Mouse (Mus musculus): ENCODE results near the gene Gpatch8. TPM values are rescaled to one million over a fixed set of nuclear protein-coding genes. Genes with fewer than 3 reads are reported as not detected.

The Gpatch8 gene
- polyA plus RNA-seq, 1 experiment from 2014 or later = 18.9 TPM

DNA sequence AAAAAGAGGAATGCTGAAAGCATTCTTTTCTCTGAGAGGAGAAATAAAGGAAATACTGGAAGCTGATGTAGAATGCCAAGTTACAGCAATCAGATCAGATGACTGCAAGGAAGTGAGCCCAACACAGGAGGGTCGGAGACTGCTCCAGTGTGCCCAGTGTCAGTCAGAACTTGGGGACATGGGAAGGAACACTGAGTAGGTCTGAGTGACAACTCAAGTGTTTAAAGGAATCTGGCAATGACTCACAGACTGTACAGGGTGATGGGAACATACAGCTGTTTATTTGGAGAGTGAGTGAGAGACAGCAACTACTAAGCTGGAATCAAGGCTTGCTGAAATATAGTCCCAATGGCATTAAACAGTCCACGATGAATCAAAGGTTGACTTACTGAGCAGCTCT lies 60.0 kb downstream of the Gpatch8 start:
- no peak for ATAC-seq
- Histone ChIP-seq H3K9me3 (ENCODE audit: control insufficient read depth) (no peaks in the 10 kb centered on the region), H3K27ac (ENCODE audit: low read depth, low read length) (no peak overlapping the region), H3K4me2 (replicated peaks; ENCODE audit: low read depth) (no peak overlapping the region), H3K9ac (ENCODE audit: low read depth, low read length) (no peak overlapping the region), H3K36me3 (ENCODE audit: control insufficient read depth, insufficient read depth) (peaks cover 40% of the 10 kb centered on the region), H3K4me1 (replicated peaks; ENCODE audit: control insufficient read depth, insufficient read depth, low read length) (no peaks in the 10 kb centered on the region), H3K4me3 (ENCODE audit: low read depth, low read length) (no peak overlapping the region), H3K27me3 (replicated peaks; ENCODE audit: control insufficient read depth, insufficient read depth, low read length) (no peaks in the 10 kb centered on the region)
- WGBS = 93% methylated on average over 2 of the region's 2 CpGs
- TF ChIP-seq CTCF (IDR thresholded peaks at IDR 0.05; ENCODE audit: low read depth) = no peak

GRCm38 (mm10) chr11:102495742-102496141 lies 60.5 kb downstream of the Gpatch8 start:
- ATAC-seq = no peak
- no peak overlapping the region for H3K4me2 ChIP-seq (replicated peaks; ENCODE audit: low read depth)
- peaks cover 43% of the 10 kb centered on the region for H3K36me3 ChIP-seq (ENCODE audit: control insufficient read depth, insufficient read depth)
- no peak for TF ChIP-seq CTCF (IDR thresholded peaks at IDR 0.05; ENCODE audit: low read depth)
- no peaks in the 10 kb centered on the region for H3K4me1 ChIP-seq (replicated peaks; ENCODE audit: control insufficient read depth, insufficient read depth, low read length)
- no peak overlapping the region for H3K9ac ChIP-seq (ENCODE audit: low read depth, low read length)
- H3K4me3 ChIP-seq (ENCODE audit: low read depth, low read length) = no peak overlapping the region
- H3K9me3 ChIP-seq (ENCODE audit: control insufficient read depth) = no peaks in the 10 kb centered on the region
- 91% methylated on average over 5 of the region's 5 CpGs for WGBS
- no peak overlapping the region for H3K27ac ChIP-seq (ENCODE audit: low read depth, low read length)
- H3K27me3 ChIP-seq (replicated peaks; ENCODE audit: control insufficient read depth, insufficient read depth, low read length) = no peaks in the 10 kb centered on the region

- 96% methylated on average over 6 of the region's 6 CpGs for WGBS
- H3K4me1 ChIP-seq (replicated peaks; ENCODE audit: control insufficient read depth, insufficient read depth, low read length) = no peaks in the 10 kb centered on the region
- H3K4me2 ChIP-seq (replicated peaks; ENCODE audit: low read depth) = no peak overlapping the region
- no peak overlapping the region for H3K27ac ChIP-seq (ENCODE audit: low read depth, low read length)
- no peak for TF ChIP-seq CTCF (IDR thresholded peaks at IDR 0.05; ENCODE audit: low read depth)
- H3K27me3 ChIP-seq (replicated peaks; ENCODE audit: control insufficient read depth, insufficient read depth, low read length) = no peaks in the 10 kb centered on the region
- no peak overlapping the region for H3K9ac ChIP-seq (ENCODE audit: low read depth, low read length)
- H3K4me3 ChIP-seq (ENCODE audit: low read depth, low read length) = no peak overlapping the region
- no peak for ATAC-seq
- peaks cover 43% of the 10 kb centered on the region for H3K36me3 ChIP-seq (ENCODE audit: control insufficient read depth, insufficient read depth)
- H3K9me3 ChIP-seq (ENCODE audit: control insufficient read depth) = no peaks in the 10 kb centered on the region
These were observed 61.1 kb downstream of the Gpatch8 start for GRCm38 (mm10) chr11:102495114-102495513.

DNA sequence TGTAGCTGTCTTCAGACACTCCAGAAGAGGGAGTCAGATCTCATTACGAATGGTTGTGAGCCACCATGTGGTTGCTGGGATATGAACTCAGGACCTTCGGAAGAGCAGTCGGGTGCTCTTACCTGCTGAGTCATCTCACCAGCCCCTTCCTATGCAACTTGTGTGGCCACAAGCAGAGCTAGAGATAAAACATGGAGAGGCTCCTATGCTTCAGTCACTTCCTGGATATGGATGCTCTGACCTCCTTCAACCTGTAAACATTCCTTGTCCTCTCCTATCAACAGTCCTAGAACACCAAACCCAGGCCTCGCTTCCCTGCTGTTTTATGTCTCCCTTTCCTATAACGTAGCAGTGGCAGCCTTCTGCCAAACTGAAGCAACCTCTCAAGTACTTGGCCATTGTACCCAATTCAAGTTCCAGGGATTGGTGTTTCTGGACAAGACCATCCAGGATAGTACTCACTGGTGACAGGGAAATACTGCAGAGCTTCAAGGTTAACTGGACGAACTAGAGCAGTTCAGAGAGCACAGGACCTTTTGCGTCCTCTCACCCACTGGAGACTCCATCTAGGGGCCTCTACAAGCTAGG lies 62.0 kb downstream of the Gpatch8 start:
- Histone ChIP-seq H3K9me3 (ENCODE audit: control insufficient read depth) (no peaks in the 10 kb centered on the region), H3K27ac (ENCODE audit: low read depth, low read length) (no peak overlapping the region), H3K4me1 (replicated peaks; ENCODE audit: control insufficient read depth, insufficient read depth, low read length) (no peaks in the 10 kb centered on the region), H3K4me3 (ENCODE audit: low read depth, low read length) (no peak overlapping the region), H3K4me2 (replicated peaks; ENCODE audit: low read depth) (no peak overlapping the region), H3K36me3 (ENCODE audit: control insufficient read depth, insufficient read depth) (peaks cover 34% of the 10 kb centered on the region), H3K27me3 (replicated peaks; ENCODE audit: control insufficient read depth, insufficient read depth, low read length) (no peaks in the 10 kb centered on the region), H3K9ac (ENCODE audit: low read depth, low read length) (no peak overlapping the region)
- ATAC-seq = no peak
- 79% methylated on average over 7 of the region's 7 CpGs for WGBS
- TF ChIP-seq CTCF (IDR thresholded peaks at IDR 0.05; ENCODE audit: low read depth) = no peak

- Histone ChIP-seq H3K9ac (ENCODE audit: low read depth, low read length) (no peak overlapping the region), H3K9me3 (ENCODE audit: control insufficient read depth) (no peaks in the 10 kb centered on the region), H3K4me1 (replicated peaks; ENCODE audit: control insufficient read depth, insufficient read depth, low read length) (no peaks in the 10 kb centered on the region), H3K27me3 (replicated peaks; ENCODE audit: control insufficient read depth, insufficient read depth, low read length) (no peaks in the 10 kb centered on the region), H3K27ac (ENCODE audit: low read depth, low read length) (no peak overlapping the region), H3K4me2 (replicated peaks; ENCODE audit: low read depth) (no peak overlapping the region), H3K4me3 (ENCODE audit: low read depth, low read length) (no peak overlapping the region), H3K36me3 (ENCODE audit: control insufficient read depth, insufficient read depth) (peaks cover 25% of the 10 kb centered on the region)
- 84% methylated on average over 2 of the region's 2 CpGs for WGBS
- TF ChIP-seq CTCF (IDR thresholded peaks at IDR 0.05; ENCODE audit: low read depth) = no peak
- no peak for ATAC-seq
These were observed 63.0 kb downstream of the Gpatch8 start for GRCm38 (mm10) chr11:102493241-102493640.

DNA sequence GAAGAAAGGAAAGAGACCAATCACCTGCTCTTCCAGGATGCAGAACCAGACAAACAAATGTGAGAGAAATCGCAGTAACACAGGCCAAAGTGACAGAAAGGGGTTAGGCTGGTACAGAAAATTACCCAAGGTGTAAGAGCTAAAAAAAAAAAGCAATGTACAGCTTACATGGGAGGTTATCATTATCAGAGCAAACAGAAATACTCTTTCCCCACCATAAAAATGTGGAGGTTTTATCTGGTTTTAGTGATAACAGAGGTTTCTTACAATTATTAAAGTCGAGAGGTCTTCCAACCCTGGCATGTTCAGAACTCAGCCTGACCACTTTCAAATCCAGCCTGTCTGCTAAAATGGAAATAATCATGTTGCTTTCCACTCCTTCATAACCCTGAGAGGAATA lies 68.3 kb downstream of the Gpatch8 start:
- H3K9ac ChIP-seq (ENCODE audit: low read depth, low read length) = no peak overlapping the region
- no peak overlapping the region for H3K4me2 ChIP-seq (replicated peaks; ENCODE audit: low read depth)
- WGBS = 48% methylated on average over 2 of the region's 2 CpGs
- no peaks in the 10 kb centered on the region for H3K4me1 ChIP-seq (replicated peaks; ENCODE audit: control insufficient read depth, insufficient read depth, low read length)
- TF ChIP-seq CTCF (IDR thresholded peaks at IDR 0.05; ENCODE audit: low read depth) = no peak
- no peaks in the 10 kb centered on the region for H3K27me3 ChIP-seq (replicated peaks; ENCODE audit: control insufficient read depth, insufficient read depth, low read length)
- no peak for ATAC-seq
- no peak overlapping the region for H3K4me3 ChIP-seq (ENCODE audit: low read depth, low read length)
- no peaks in the 10 kb centered on the region for H3K9me3 ChIP-seq (ENCODE audit: control insufficient read depth)
- H3K36me3 ChIP-seq (ENCODE audit: control insufficient read depth, insufficient read depth) = peaks cover 26% of the 10 kb centered on the region
- no peak overlapping the region for H3K27ac ChIP-seq (ENCODE audit: low read depth, low read length)

All from intestine, postnatal 0 days (tissue).